Mouse (Mus musculus) neutrophil, adult 65 days (primary cell): ENCODE measurements around the gene Casp9. TPM values are rescaled to one million over a fixed set of nuclear protein-coding genes. Genes with fewer than 3 reads are reported as not detected.

Experiments used
- total RNA-seq: library from RNA; stranded (reverse); gene quantifications from 2 replicates; pipeline ENCODE4 v1.2.4, GENCODE M21; 2023

Gene Casp9
- total RNA-seq, result 16.8 and 18.2 TPM in 2 replicates

DNA sequence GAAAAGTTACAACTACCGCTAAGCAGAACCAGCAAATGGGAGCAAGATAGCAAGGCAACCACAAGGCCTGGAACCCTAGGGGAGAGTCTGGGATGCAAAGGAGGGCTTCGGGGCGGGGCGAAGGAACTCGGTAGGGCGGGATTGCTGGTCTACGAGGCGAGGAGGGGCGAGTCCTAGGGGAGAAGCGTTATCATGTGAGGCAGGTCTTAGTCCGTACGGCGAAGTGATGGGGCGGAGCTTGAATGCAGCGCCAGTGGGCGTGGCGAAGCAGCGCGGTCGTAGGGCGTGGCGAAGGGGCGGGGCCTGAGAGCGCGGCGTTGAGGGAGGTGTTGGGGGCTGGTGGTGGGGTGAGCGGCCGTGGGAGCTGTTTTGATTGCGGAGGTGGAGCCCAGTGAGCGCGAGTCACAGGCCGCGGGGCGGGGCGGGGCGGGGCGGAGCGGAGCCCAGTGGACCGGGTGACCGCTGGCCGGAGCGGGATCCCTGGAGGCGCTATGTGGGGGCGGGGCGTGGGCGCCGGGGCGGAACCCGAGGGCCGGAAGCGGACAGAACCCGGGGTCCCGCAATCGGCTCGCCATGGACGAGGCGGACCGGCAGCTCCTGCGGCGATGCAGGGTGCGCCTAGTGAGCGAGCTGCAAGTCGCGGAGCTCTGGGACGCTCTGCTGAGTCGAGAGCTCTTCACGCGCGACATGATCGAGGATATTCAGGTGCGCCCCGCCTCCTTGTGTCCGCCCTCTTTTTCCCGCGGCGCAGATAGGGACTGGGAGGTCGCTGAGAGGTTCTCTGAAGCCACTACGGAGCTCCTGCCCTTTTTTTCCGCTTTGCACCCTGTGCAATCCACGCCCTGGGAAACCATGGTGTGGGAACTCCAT is at the start of gene Casp9:
Casp9 (plus strand) TSS at position 331 of the 870 bp plus-strand sequence.

GRCm38 (mm10) chr4:141746578-141747346 is 46.6 kb upstream of the Casp9 start, which contains the start of gene Agmat:
Gene Agmat (plus strand): TSS chr4:141746672.

GRCm38 (mm10) chr4:141790524-141790990 is 2.9 kb upstream of the Casp9 start, which contains the start of gene Dnajc16:
Gene Dnajc16 (minus strand): TSS chr4:141790931.

GRCm38 (mm10) chr4:141826060-141826459 is 32.6 kb downstream of the Casp9 start, which contains the start of gene Cela2a:
Gene Cela2a (minus strand): TSS chr4:141826160.

GRCm38 (mm10) chr4:141845999-141846398 is 52.6 kb downstream of the Casp9 start, which contains the start of gene Ctrc:
Gene Ctrc (minus strand): TSS chr4:141846359.

Other genes starting within 250 kb of the Casp9 start
- not detected in 2 replicates for gene Fblim1, start 187.5 kb upstream of the Casp9 start, total RNA-seq
- gene Tmem82, start 175.0 kb upstream of the Casp9 start, total RNA-seq, result not detected in 2 replicates
- gene Slc25a34, start 169.8 kb upstream of the Casp9 start, total RNA-seq, result 0.22 TPM in 1 of 2 replicates, not detected in the other
- gene Plekhm2, start 128.7 kb upstream of the Casp9 start, total RNA-seq, result 60.3 and 80.1 TPM in 2 replicates
- 0.51 TPM in 1 of 2 replicates, not detected in the other for gene Rsc1a1, start 108.0 kb upstream of the Casp9 start, total RNA-seq
- gene Ddi2, start 70.2 kb upstream of the Casp9 start, total RNA-seq, result 33.5 and 45.6 TPM in 2 replicates
- gene Agmat, start 46.9 kb upstream of the Casp9 start, total RNA-seq, result not detected in 2 replicates
- 2.8 and 3.2 TPM in 2 replicates for gene Dnajc16, start 2.7 kb upstream of the Casp9 start, total RNA-seq
- not detected in 2 replicates for gene Cela2a, start 32.5 kb downstream of the Casp9 start, total RNA-seq
- gene Ctrc, start 52.7 kb downstream of the Casp9 start, total RNA-seq, result not detected in 2 replicates
- gene Efhd2, start 81.3 kb downstream of the Casp9 start, total RNA-seq, result 133 and 142 TPM in 2 replicates
- gene Fhad1, start 221.5 kb downstream of the Casp9 start, total RNA-seq, result not detected in 2 replicates